Mouse (Mus musculus) heart, adult 8-10 months (tissue): ENCODE measurements around the gene Zfp13. TPM values are rescaled to one million over a fixed set of nuclear protein-coding genes. Genes with fewer than 3 reads are reported as not detected.
"Not testable (repeated sequence)": the region's sequence is repeated elsewhere in the genome, so short reads cannot be mapped to it uniquely, and the experiment has no call there.

Experiments
- DNase-seq: peaks from one replicate; pipeline ENCODE4 v3.0.0; 2022; ENCODE audit warnings: low spot score
- total RNA-seq, 4 experiments: library from RNA; stranded (reverse); gene quantifications; 2 replicates each; pipeline ENCODE4 v1.2.4; 2022

Zfp13 gene
- total RNA-seq, result 1 to 10 TPM; 1.9 to 5.9 (median 4.4) TPM

GRCm38 (mm10) chr17:23598582-23599552 lies at the start of gene Zfp13:
Gene Zfp13 (minus strand): TSS chr17:23599487.
- peak; percentile 91 for DNase-seq

DNA sequence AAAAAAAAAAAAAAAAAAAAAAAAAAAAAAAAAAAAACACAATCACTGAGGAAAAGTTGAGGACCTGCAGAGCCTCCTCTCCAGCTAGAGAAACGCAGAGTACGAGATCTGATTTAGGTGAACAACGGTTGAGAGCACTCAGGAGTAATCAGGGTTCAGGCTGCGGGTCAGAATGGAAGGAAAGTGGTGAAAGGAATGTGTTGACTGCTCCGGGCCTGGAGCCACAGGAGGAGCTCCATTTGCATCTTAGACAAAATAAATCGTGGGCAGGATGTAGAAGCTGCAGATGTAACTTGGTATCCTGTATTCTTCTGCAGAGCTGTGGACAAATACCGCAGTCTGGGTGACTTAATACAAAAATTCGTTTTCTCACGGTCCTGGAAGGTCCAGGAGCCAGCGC lies 46.6 kb upstream of the Zfp13 start:
- DNase-seq, result no peak

DNA sequence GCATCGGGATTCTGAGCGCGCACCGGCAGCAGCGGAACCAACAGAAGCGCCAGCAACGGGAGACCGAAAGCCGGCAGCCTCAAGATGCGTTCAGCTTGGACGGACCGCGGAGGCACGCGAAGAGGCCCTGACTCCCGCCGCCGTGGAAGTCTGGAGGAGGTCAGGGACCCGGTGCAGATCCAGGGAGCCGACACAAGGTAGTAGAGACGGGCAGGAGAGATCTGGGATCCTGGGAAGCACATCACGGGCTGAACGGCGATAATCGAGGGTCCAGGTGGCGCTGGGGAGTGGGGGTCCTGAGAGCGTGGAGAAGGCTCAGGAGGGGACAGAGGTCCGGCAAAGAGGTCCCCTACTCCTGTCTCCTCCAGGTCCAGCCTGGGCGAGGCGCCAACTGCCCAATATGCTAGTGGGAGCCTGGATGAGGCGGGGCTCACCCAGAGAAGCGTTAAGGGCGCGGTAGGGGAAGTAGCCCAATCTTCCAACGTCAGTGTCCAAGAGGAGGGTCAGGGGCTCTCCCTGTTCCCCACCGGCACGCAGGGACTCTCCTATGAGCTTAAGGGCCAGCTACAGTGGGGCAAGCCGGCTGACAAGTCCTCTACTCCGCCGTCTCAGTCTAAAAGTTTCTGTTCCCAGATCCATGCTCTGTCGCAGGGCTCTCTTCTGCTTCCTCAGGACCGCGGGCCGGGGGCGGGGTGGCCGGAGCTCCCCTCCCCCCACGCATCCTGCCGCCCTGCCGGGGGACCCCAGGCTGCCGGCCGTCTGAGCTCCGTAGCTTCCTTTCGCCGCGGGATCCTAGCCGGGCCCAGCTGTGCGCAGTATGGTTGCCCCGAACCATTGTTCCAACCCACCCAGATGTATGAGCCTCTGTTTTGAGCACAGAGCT lies 45.6 kb upstream of the Zfp13 start, which contains the start of gene Mmp25:
TSS of gene Mmp25 (minus strand) at position 665 of the 883 bp plus-strand sequence.
- DNase-seq, result no peak

- no peak for DNase-seq
These were observed 32.0 kb upstream of the Zfp13 start for GRCm38 (mm10) chr17:23631241-23631640.

- DNase-seq, result peak; percentile 66
These were observed 31.1 kb upstream of the Zfp13 start for GRCm38 (mm10) chr17:23630195-23631020.

DNA sequence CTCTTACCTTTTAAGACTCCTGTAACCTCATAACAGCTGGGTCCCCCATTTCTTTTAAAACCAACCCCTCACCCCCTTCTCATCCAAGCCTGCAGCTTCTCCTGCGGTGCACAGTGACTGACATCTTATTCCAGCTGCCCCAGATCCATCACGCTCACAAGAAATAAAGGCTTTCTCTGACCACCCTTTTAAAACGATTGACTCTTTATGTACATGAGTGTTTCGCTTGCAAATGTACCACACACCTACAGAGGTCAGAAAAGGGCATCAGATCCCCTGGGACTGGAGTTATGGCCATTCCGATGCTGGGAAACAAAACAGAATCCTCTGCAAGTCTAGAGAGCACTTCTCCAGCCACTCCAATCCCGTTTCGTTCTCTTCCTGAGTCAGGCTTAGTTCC lies 28.5 kb upstream of the Zfp13 start:
- no peak for DNase-seq

GRCm38 (mm10) chr17:23620351-23620750 lies 21.1 kb upstream of the Zfp13 start:
- no peak for DNase-seq

GRCm38 (mm10) chr17:23617087-23617486 lies 17.8 kb upstream of the Zfp13 start:
- no peak for DNase-seq

DNA sequence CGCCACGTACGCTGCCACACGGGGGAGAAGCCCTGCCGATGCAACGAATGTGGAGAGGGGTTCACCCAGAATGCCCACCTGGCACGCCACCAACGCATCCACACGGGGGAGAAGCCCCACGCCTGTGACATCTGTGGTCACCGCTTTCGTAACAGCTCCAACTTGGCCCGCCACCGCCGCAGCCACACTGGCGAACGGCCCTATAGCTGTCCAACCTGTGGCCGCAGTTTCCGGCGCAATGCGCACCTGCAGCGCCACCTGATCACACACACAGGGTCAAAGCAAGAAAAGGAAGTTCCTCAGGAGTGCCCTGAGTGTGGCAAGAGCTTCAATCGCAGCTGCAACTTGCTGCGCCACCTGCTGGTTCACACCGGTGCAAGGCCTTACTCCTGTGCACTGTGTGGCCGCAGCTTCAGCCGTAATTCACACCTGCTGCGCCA lies 11.1 kb upstream of the Zfp13 start:
- DNase-seq, result peak; percentile 13

- no peak for DNase-seq
These were observed 10.3 kb upstream of the Zfp13 start for GRCm38 (mm10) chr17:23609612-23610011.

- no peak for DNase-seq
These were observed 5.9 kb upstream of the Zfp13 start for GRCm38 (mm10) chr17:23605220-23605619.

DNA sequence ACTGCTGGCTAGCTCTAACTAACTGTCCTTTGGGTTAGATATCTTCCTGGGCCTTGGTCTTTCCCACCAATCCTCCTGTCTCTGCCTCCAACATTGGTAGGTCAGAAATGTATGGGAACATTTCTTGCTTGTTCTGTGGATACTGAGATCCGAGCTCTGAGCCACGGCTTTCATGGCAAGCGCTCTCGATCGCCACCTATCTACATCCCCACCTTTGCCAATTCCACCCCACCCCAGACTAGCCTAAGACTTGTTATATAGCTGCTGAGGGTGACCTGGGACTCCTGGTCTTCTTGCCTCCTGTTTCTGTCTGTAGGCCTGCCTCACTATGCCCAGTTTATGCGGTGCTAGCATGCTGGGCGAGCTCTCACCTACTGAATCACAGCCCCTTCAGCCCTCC lies 5.1 kb upstream of the Zfp13 start:
- DNase-seq, result no peak

- no peak for DNase-seq
These were observed 4.3 kb upstream of the Zfp13 start for GRCm38 (mm10) chr17:23603542-23603941.

DNA sequence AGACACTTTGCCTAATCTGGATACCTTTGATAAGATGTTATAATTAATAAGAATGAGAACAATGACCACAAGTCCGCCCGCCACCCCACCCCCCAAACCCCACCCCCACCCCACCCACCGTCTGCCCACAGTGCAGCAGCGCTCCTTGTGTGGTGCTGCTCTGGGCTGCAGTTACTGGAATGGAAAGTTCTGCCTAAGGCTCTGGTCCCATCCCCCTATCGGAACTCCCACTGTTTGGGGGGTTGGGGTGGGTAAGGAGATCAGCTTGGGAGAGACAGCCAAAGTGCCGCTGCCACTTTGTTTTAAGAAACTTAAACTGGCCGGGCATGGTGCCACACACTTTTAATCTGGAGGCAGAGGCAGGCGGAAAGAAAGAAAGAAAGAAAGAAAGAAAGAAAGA lies 3.8 kb upstream of the Zfp13 start:
- no peak for DNase-seq

- no peak for DNase-seq
These were observed 2.7 kb upstream of the Zfp13 start for GRCm38 (mm10) chr17:23601836-23602585.

- DNase-seq, result no peak
These were observed 1.6 kb upstream of the Zfp13 start, which contains the start of gene Zscan10 for GRCm38 (mm10) chr17:23600641-23601622. Gene Zscan10 (plus strand): TSS chr17:23600856.

DNA sequence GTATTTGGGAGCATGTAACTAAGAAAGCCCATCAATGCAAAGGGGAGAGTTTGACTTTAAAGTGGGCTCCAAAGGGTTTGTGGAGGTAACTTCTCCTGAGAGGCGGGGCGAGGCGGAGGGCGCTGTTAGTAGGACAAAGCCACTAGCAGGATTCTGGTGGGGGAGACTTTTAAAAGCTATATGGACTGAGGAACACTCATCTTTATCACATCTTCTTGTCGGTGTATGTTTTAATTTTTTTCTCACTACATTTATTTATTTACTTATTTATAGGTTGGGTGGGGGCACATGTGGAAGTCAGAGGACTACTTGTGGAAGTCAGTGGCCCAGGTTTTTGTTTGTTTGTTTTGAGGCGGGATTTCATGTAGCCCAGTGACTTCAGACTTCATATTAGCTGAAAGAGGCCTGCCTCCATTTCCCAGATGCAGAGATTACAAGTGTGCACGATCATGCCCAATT lies 347 bp upstream of the Zfp13 start:
- no peak for DNase-seq

DNA sequence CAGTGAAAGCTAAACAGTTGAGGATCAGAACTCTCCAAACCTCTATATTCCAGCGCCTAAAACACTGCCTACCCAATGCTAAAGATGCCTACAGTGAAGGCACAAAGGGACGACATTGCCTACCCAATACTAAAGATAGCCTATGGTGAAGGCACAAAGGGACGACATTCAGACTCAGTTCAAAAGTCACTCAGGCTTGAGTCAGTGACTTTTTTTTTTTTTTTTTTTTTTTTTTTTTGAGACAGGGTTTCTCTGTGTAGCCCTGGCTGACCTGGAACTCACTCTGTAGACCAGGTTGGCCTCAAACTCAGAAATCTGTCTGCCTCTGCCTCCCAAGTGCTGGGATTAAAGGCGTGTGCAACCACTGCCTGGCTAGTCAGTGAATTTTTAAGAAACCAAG lies 4.1 kb downstream of the Zfp13 start:
- DNase-seq, result not testable (repeated sequence)

- no peak for DNase-seq
These were observed 6.4 kb downstream of the Zfp13 start for GRCm38 (mm10) chr17:23592926-23593300.
